8 mouse cellular contexts compared by ENCODE assay signal in the genomic region with DNA sequence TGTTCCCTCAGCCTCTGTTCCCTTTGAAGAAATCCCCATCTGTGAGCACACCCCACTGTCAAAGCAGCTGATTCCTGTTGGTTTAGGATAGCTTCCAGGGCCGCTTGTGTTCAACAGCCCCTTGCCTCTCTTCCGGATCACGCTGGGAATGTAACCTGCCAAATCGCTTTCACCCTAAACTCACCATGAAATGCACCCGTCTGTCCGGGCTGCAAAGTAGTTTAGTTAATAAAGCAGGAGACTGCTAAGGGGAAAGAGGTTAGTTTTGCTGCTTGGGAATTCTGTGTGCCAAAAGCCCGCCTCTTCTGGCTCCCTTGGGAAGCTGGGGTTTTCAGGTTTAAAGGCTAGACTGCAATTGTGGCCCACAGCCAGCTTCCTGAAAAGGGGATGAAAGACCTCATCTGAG.
DNase-seq lines count a peak whose midpoint lies in the region; ATAC-seq lines count a peak whose summit lies in the region.

No protein-coding gene starts in this region.

- H3K4me2 ChIP-seq in limb, embryonic 11.5 days (ENCODE audit: low read depth, severe bottlenecking), result no peak overlapping the region
- H3K4me2 ChIP-seq in midbrain, embryonic 13.5 days (replicated peaks), result peak overlapping the region; percentile 28; the same call in 1 of the 2 replicates

- no peak overlapping the region for H3K27ac ChIP-seq in limb, embryonic 11.5 days (replicated peaks; ENCODE audit: low read depth, low read length)
- H3K27ac ChIP-seq in limb, embryonic 10.5 days, result no peak overlapping the region
- no peak overlapping the region for H3K27ac ChIP-seq in midbrain, embryonic 13.5 days

- H3K36me3 ChIP-seq in limb, embryonic 11.5 days (ENCODE audit: control insufficient read depth, insufficient read depth, low read length), result no peaks in the 10 kb centered on the region
- H3K36me3 ChIP-seq in limb, embryonic 10.5 days, result no peaks in the 10 kb centered on the region
- H3K36me3 ChIP-seq in midbrain, embryonic 13.5 days, result no peaks in the 10 kb centered on the region

- H3K9me3 ChIP-seq in limb, embryonic 11.5 days (ENCODE audit: control insufficient read depth, low read length), result no peaks in the 10 kb centered on the region
- H3K9me3 ChIP-seq in limb, embryonic 10.5 days (replicated peaks), result no peaks in the 10 kb centered on the region
- H3K9me3 ChIP-seq in midbrain, embryonic 13.5 days, result no peaks in the 10 kb centered on the region

- H3K4me3 ChIP-seq in limb, embryonic 11.5 days (ENCODE audit: low read depth, low read length), result no peak overlapping the region
- no peak overlapping the region for H3K4me3 ChIP-seq in limb, embryonic 10.5 days
- no peak overlapping the region for H3K4me3 ChIP-seq in midbrain, embryonic 13.5 days (replicated peaks)

- peak; percentile 26 for DNase-seq in limb, embryonic 11.5 days (ENCODE audit: low spot score)
- no peak for DNase-seq in limb, embryonic 10.5 days (ENCODE audit: low spot score)
- DNase-seq in embryo, embryonic 11 days, result peak; percentile 34
- DNase-seq in heart, adult 8-10 months (ENCODE audit: low spot score), result peak; percentile 28
- peak; percentile 66 for DNase-seq in kidney, adult 9 months
- no peak for DNase-seq in spleen, postnatal 36 days (ENCODE audit: low spot score in 2 of 2)
- DNase-seq in cerebellum, adult 9-11 months, result no peak

- H3K27me3 ChIP-seq in limb, embryonic 11.5 days (ENCODE audit: control insufficient read depth, insufficient read depth, low read length), result no peaks in the 10 kb centered on the region
- no peaks in the 10 kb centered on the region for H3K27me3 ChIP-seq in limb, embryonic 10.5 days (ENCODE audit: low read depth, poor library complexity, severe bottlenecking)
- no peaks in the 10 kb centered on the region for H3K27me3 ChIP-seq in midbrain, embryonic 13.5 days

- WGBS in limb, embryonic 11.5 days, result 18% methylated on average over 7 of the region's 7 CpGs
- WGBS in limb, embryonic 10.5 days, result 19% methylated on average over 7 of the region's 7 CpGs
- WGBS in midbrain, embryonic 13.5 days, result 7% methylated on average over 7 of the region's 7 CpGs

- ATAC-seq in limb, embryonic 11.5 days (ENCODE audit: insufficient number of reproducible peaks, low FRiP score, low TSS enrichment, low read depth), result no peak
- ATAC-seq in midbrain, embryonic 13.5 days, result peak; percentile 76

- H3K9ac ChIP-seq in limb, embryonic 11.5 days (ENCODE audit: low read length), result no peak overlapping the region
- H3K9ac ChIP-seq in midbrain, embryonic 13.5 days (replicated peaks), result no peak overlapping the region

- H3K4me1 ChIP-seq in limb, embryonic 11.5 days (ENCODE audit: control insufficient read depth, insufficient read depth, low read length), result no peaks in the 10 kb centered on the region
- H3K4me1 ChIP-seq in limb, embryonic 10.5 days, result 0 out of 2 replicates have a peak, but pooled peaks cover 4% of the 10 kb centered on the region
- H3K4me1 ChIP-seq in midbrain, embryonic 13.5 days (replicated peaks), result peaks cover 4% of the 10 kb centered on the region

Comparison
In these comparisons a context has a peak if more than half of its experiments do, and no peak if none do; other contexts are left out.
1. DNase-seq: peak in limb, embryonic 11.5 days (single experiment), embryo, embryonic 11 days (single experiment), heart, adult 8-10 months (single experiment) and kidney, adult 9 months (single experiment); none in limb, embryonic 10.5 days (single experiment), spleen, postnatal 36 days (0 of 2) and cerebellum, adult 9-11 months (single experiment).